Mouse (Mus musculus): ENCODE measurements around the gene Gm21943. TPM values are rescaled to one million over a fixed set of nuclear protein-coding genes. Genes with fewer than 3 reads are reported as not detected.
"Not testable (repeated sequence)": the region's sequence is repeated elsewhere in the genome, so short reads cannot be mapped to it uniquely, and the experiment has no call there.

Gene Gm21943
- total RNA-seq (2012; rRNA removed) (not detected in 2 replicates), polyA plus RNA-seq (2012; ENCODE audit: insufficient read depth in 1 of 2, insufficient read length in 2 of 2, low read depth in 1 of 2, low replicate concordance in 2 of 2, missing spikeins in 1 of 2) (not detected)

DNA sequence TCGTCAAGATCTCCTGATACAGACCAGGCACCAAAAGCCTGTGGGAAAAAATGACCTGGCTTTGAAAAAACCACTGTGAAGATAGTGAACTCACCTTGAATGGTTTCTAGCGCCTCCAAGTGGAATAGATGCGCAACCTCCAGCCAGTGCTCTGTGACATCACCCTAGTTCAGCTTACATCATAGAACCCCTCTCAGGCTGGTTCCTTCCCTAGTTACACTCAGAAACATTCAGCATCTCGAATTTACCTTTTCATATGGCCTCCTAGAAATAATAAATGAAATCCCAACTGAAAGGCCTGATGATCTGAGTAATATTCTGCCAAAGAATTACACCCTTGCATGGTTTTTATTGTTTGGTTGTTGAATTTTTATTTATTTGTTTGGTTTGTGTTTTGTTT, at the start of gene Gm21943:
Gm21943 (minus strand) TSS at position 101 of the 400 bp plus-strand sequence.
- not testable (repeated sequence) for H3K9me3 ChIP-seq (replicated peaks; ENCODE audit: insufficient read depth, low read length); H3K27me3 ChIP-seq (ENCODE audit: control insufficient read depth in 1 of 2, insufficient read depth in 2 of 2, low read length in 2 of 2); H3K27ac ChIP-seq (ENCODE audit: control insufficient read depth, low read depth, low read length); H3K4me1 ChIP-seq (ENCODE audit: control insufficient read depth in 1 of 2, insufficient read depth in 2 of 2, low read length in 2 of 2); H3K9ac ChIP-seq (ENCODE audit: control insufficient read depth, low read depth, low read length, poor library complexity, severe bottlenecking); H3K4me3 ChIP-seq (ENCODE audit: control insufficient read depth in 1 of 2, insufficient read depth in 1 of 2, low read depth in 2 of 2, low read length in 2 of 2); H3K79me2 ChIP-seq (ENCODE audit: control insufficient read depth, insufficient read depth, low read length, poor library complexity); DNase-seq (ENCODE audit: low read depth, low spot score); H3K36me3 ChIP-seq (ENCODE audit: control insufficient read depth in 1 of 2, insufficient read depth in 2 of 2, low read length in 2 of 2)

Other genes with a start within 250 kb of the Gm21943 start
- not detected in 2 replicates for gene Gm28961, start 172.0 kb upstream of the Gm21943 start, total RNA-seq (2012; rRNA removed)
- gene Gm28961, start 172.0 kb upstream of the Gm21943 start, polyA plus RNA-seq (2012; ENCODE audit: insufficient read depth in 1 of 2, insufficient read length in 2 of 2, low read depth in 1 of 2, low replicate concordance in 2 of 2, missing spikeins in 1 of 2), result not detected

Data from MEL (cell line).